Mouse (Mus musculus): Measurements from ENCODE around the gene Mc1r. TPM values are rescaled to one million over a fixed set of nuclear protein-coding genes. Genes with fewer than 3 reads are reported as not detected.

The Mc1r gene
- total RNA-seq, 4 experiments from 2014 or later: not detected

Other genes starting within 250 kb of the Mc1r start
- under 1 TPM in 2 of 4 experiments, not detected in 2; 0.15 to 0.37 TPM for gene Sult5a1, start 248.8 kb upstream of the Mc1r start, total RNA-seq (2022)
- gene Dpep1, start 220.9 kb upstream of the Mc1r start, total RNA-seq (2022): under 1 TPM in 1 of 4 experiments, not detected in 3; 0.16 TPM
- gene Chmp1a, start 194.3 kb upstream of the Mc1r start, total RNA-seq (2022): 100 to 1,000 TPM in 1 of 4 experiments, 10 to 100 TPM in 3; 86.9 to 101 (median 93.5) TPM
- gene Spata33, start 194.3 kb upstream of the Mc1r start, total RNA-seq (2022): 1 to 10 TPM; 6.0 to 7.9 (median 6.2) TPM
- gene Cdk10, start 182.3 kb upstream of the Mc1r start, total RNA-seq (2022): 100 to 1,000 TPM in 1 of 4 experiments, 10 to 100 TPM in 3; 87.5 to 104 (median 91.5) TPM
- 10 to 100 TPM; 54.3 to 61.9 (median 60.4) TPM for gene Spata2l, start 170.9 kb upstream of the Mc1r start, total RNA-seq (2022)
- gene Zfp276, start 152.9 kb upstream of the Mc1r start, total RNA-seq (2022): 10 to 100 TPM; 20.0 to 25.7 (median 23.2) TPM
- 10 to 100 TPM; 53.3 to 72.7 (median 58.6) TPM for gene Vps9d1, start 152.8 kb upstream of the Mc1r start, total RNA-seq (2022)
- 1 to 10 TPM; 1.3 to 2.8 (median 2.2) TPM for gene Fanca, start 88.5 kb upstream of the Mc1r start, total RNA-seq (2022)
- 10 to 100 TPM; 17.3 to 19.0 (median 18.1) TPM for gene Spire2, start 74.4 kb upstream of the Mc1r start, total RNA-seq (2022)
- 100 to 1,000 TPM; 555 to 559 (median 558) TPM for gene Tcf25, start 33.4 kb upstream of the Mc1r start, total RNA-seq (2022)
- 100 to 1,000 TPM; 381 to 406 (median 387) TPM for gene Tubb3, start 4.3 kb downstream of the Mc1r start, total RNA-seq (2022)
- gene Def8, start 16.4 kb downstream of the Mc1r start, total RNA-seq (2022): 10 to 100 TPM; 54.1 to 61.0 (median 57.0) TPM
- 10 to 100 TPM; 25.2 to 33.7 (median 32.5) TPM for gene Afg3l1, start 70.8 kb downstream of the Mc1r start, total RNA-seq (2022)
- gene Dbndd1, start 108.4 kb downstream of the Mc1r start, total RNA-seq (2022): 10 to 100 TPM; 16.0 to 20.3 (median 17.6) TPM
- 10 to 100 TPM; 20.3 to 31.0 (median 26.1) TPM for gene Gas8, start 111.7 kb downstream of the Mc1r start, total RNA-seq (2022)
- gene Rhou, start 246.8 kb downstream of the Mc1r start, total RNA-seq (2022): 10 to 100 TPM; 46.1 to 56.0 (median 49.3) TPM